ENCODE assay signal across 9 mouse cellular contexts in the genomic region with DNA sequence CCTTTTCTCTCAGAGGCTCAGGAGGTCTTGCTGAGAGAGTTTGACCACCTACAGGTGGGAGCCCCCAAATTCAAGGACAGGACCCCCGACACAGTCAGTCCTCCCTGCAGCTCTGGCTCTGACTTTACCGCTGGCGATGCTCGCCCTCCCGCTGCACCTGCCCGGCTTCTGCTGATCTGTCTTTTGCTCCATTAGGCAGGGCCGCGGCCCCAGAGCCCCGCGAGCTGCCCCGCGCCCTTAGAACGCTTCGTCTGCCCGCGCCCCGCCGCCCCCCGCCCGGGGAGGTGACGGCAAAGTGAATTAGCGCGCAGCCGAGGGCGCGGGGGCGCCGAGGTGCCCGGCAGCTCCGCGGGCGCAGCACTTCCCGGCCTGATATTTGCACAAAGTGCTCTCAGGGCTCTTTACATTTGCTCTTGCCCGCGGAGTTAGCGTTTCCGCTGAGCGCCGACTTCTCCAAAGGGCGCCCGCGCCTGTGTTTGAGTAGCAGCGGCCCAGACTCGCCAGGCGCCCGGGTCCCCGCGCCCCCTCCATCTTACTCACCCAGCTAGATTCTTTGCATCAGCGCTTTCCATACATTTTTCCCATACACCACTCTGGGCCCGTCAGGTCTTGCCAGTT.
DNase-seq lines count a peak whose midpoint lies in the region; ATAC-seq and TF ChIP-seq lines count a peak whose summit lies in the region.
"Had no signal": no experiment of that assay in that cellular context is flagged by ENCODE, and none has a peak within 500 bp of the region (broad histone marks: within the 10 kb centered on the region; RNA-seq: fewer than 3 reads in every experiment).

No protein-coding gene starts in this region.

- TF ChIP-seq CTCF in left cerebral cortex, adult 2 months (IDR thresholded peaks at IDR 0.05), result no peak

- WGBS in embryonic facial prominence, embryonic 12.5 days, result under 1% methylated on average over 50 of the region's 50 CpGs
- WGBS in intestine, embryonic 16.5 days, result 1% methylated on average over 49 of the region's 50 CpGs
- under 1% methylated on average over 50 of the region's 50 CpGs for WGBS in neural tube, embryonic 11.5 days

- 0 out of 2 replicates have a peak overlapping the region, but pooled peaks have one; percentile 32 for H3K27ac ChIP-seq in left cerebral cortex, adult 2 months
- H3K27ac ChIP-seq in embryonic facial prominence, embryonic 12.5 days, result 0 out of 2 replicates have a peak overlapping the region, but pooled peaks have one; percentile 0
- H3K27ac ChIP-seq in intestine, embryonic 16.5 days (ENCODE audit: low read length), result no peak overlapping the region
- H3K27ac ChIP-seq in neural tube, embryonic 11.5 days (ENCODE audit: low read depth, low read length), result no peak overlapping the region

- H3K4me2 ChIP-seq in embryonic facial prominence, embryonic 12.5 days (replicated peaks), result peak overlapping the region; percentile 72
- peak overlapping the region; percentile 75 for H3K4me2 ChIP-seq in intestine, embryonic 16.5 days (ENCODE audit: low read depth, low read length)
- H3K4me2 ChIP-seq in neural tube, embryonic 11.5 days (ENCODE audit: low read depth), result peak overlapping the region; percentile 78

- H3K4me1 ChIP-seq in embryonic facial prominence, embryonic 12.5 days, result no peaks in the 10 kb centered on the region; the same call in 1 of the 2 replicates
- no peaks in the 10 kb centered on the region for H3K4me1 ChIP-seq in intestine, embryonic 16.5 days (ENCODE audit: control insufficient read depth, insufficient read depth, low read length)
- H3K4me1 ChIP-seq in neural tube, embryonic 11.5 days (ENCODE audit: control insufficient read depth, insufficient read depth, low read length), result no peaks in the 10 kb centered on the region

- no peak for ATAC-seq in embryonic facial prominence, embryonic 12.5 days (ENCODE audit: insufficient number of reproducible peaks, insufficient read depth, low FRiP score, low TSS enrichment)
- no peak for ATAC-seq in intestine, embryonic 16.5 days
- no peak for ATAC-seq in neural tube, embryonic 11.5 days (ENCODE audit: insufficient read depth, low FRiP score, low TSS enrichment)

- no peaks in the 10 kb centered on the region for H3K9me3 ChIP-seq in embryonic facial prominence, embryonic 12.5 days
- no peaks in the 10 kb centered on the region for H3K9me3 ChIP-seq in intestine, embryonic 16.5 days (ENCODE audit: control insufficient read depth, low read length)
- H3K9me3 ChIP-seq in neural tube, embryonic 11.5 days (ENCODE audit: control insufficient read depth, low read length), result no peaks in the 10 kb centered on the region

- peak overlapping the region; percentile 25 for H3K9ac ChIP-seq in embryonic facial prominence, embryonic 12.5 days
- peak overlapping the region; percentile 43; the same call in 1 of the 2 replicates for H3K9ac ChIP-seq in intestine, embryonic 16.5 days (ENCODE audit: low read depth, low read length)
- H3K9ac ChIP-seq in neural tube, embryonic 11.5 days (ENCODE audit: low read length), result peak overlapping the region; percentile 53

- H3K36me3 ChIP-seq in embryonic facial prominence, embryonic 12.5 days, result no peaks in the 10 kb centered on the region
- H3K36me3 ChIP-seq in intestine, embryonic 16.5 days (ENCODE audit: control insufficient read depth, insufficient read depth, low read length), result no peaks in the 10 kb centered on the region
- no peaks in the 10 kb centered on the region for H3K36me3 ChIP-seq in neural tube, embryonic 11.5 days (ENCODE audit: control insufficient read depth, insufficient read depth, low read length)

- peaks cover 56% of the 10 kb centered on the region for H3K27me3 ChIP-seq in embryonic facial prominence, embryonic 12.5 days
- H3K27me3 ChIP-seq in intestine, embryonic 16.5 days (replicated peaks; ENCODE audit: control insufficient read depth, insufficient read depth, low read length), result peaks cover 26% of the 10 kb centered on the region
- peaks cover 20% of the 10 kb centered on the region for H3K27me3 ChIP-seq in neural tube, embryonic 11.5 days (ENCODE audit: control insufficient read depth, insufficient read depth, low read length)

- DNase-seq in left cerebral cortex, adult 2 months (ENCODE audit: extremely low spot score in 1 of 2, low spot score in 2 of 2), result peak in 1 of 2 experiments; percentile 24
- DNase-seq in left cerebral cortex, adult 11 months (ENCODE audit: low spot score), result no peak
- DNase-seq in neural tube, embryonic 11.5 days (ENCODE audit: low spot score), result peak; percentile 64
- DNase-seq in frontal cortex, adult 2 months (ENCODE audit: extremely low spot score in 1 of 2, low spot score in 1 of 2), result no peak
- DNase-seq in adrenal gland, adult (ENCODE audit: inconsistent age in 2 of 2, low spot score in 1 of 2), result no peak
- DNase-seq in urinary bladder, adult 2 months (ENCODE audit: low spot score), result no peak
- DNase-seq: heart, postnatal 14 days had no signal

- intact Hi-C loops in left cerebral cortex, adult 2 months (cut with DNase I), result no loop called here

- H3K4me3 ChIP-seq in left cerebral cortex, adult 2 months, result peak overlapping the region; percentile 43
- H3K4me3 ChIP-seq in embryonic facial prominence, embryonic 12.5 days, result peak overlapping the region; percentile 38
- peak overlapping the region; percentile 41 for H3K4me3 ChIP-seq in intestine, embryonic 16.5 days (ENCODE audit: low read length)
- H3K4me3 ChIP-seq in neural tube, embryonic 11.5 days (ENCODE audit: low read depth, low read length), result peak overlapping the region; percentile 36

Comparison
In these comparisons a context has a peak if more than half of its experiments do, and no peak if none do; other contexts are left out.
1. H3K27ac ChIP-seq: peak in left cerebral cortex, adult 2 months (single experiment) and embryonic facial prominence, embryonic 12.5 days (single experiment); none in intestine, embryonic 16.5 days (single experiment) and neural tube, embryonic 11.5 days (single experiment).
2. Peak in every context shown above with its lines, with median percentiles within 50 percentile points of each other: H3K4me3 ChIP-seq, H3K4me2 ChIP-seq and H3K9ac ChIP-seq.